Mouse (Mus musculus) Patski (cell line): Measurements from ENCODE around the gene Gm11639. TPM values are rescaled to one million over a fixed set of nuclear protein-coding genes. Genes with fewer than 3 reads are reported as not detected.

Experiments used
- ATAC-seq: fragments of 100-300 bp; one replicate; pipeline ENCODE4 v1.8.0; 2021
- CTCF ChIA-PET: fragments of 350-600 bp; sonication (Branson Sonifier 250); formaldehyde crosslinking; loops from one replicate; lab custom pipeline; 2022; ENCODE audit warnings: inconsistent platforms; lab: Charles Lee
- POLR2A ChIA-PET: fragments of 350-600 bp; sonication (Branson Sonifier 250); formaldehyde crosslinking; loops from one replicate; lab custom pipeline; 2022; ENCODE audit warnings: antibody characterized with exemption, inconsistent platforms; lab: Charles Lee
- DNase-seq: peaks from one replicate; pipeline ENCODE4 v3.0.0-alpha.2; 2011; ENCODE audit warnings: low read depth, low spot score
- H3K27me3 ChIP-seq: fragments of 371-371 bp; one replicate; pipeline ENCODE4 v1.5.1; 2021
- CTCF ChIP-seq: fragments of 100-300 bp; IDR thresholded peaks from one replicate; pipeline ENCODE4 v1.5.1; 2021
- in situ Hi-C: fragments of 300-500 bp; cut with MboI; formaldehyde crosslinking; loops from 3 replicates; pipeline ENCODE4 v1.11.1; 2018; ENCODE audit warnings: low pct_unique_long_range_greater_than_20kb, mixed read lengths
- polyA plus RNA-seq: library from polyadenylated mRNA; unstranded; gene quantifications from one replicate; pipeline ENCODE4 v1.2.3, GENCODE M21; 2021

Gm11639 gene
- 0.04 TPM for polyA plus RNA-seq

GRCm38 (mm10) chr11:104685548-104685947 lies at the start of gene Gm11639:
TSS of gene Gm11639 (plus strand) at chr11:104685707.
- POLR2A ChIA-PET = no interaction called here
- no peak for TF ChIP-seq CTCF
- ATAC-seq (no peak), DNase-seq (no peak)
- in situ Hi-C loops = no loop called here
- CTCF ChIA-PET = no interaction called here
- H3K27me3 ChIP-seq = no peaks in the 10 kb centered on the region

- POLR2A ChIA-PET = interaction anchor here (1.0 kb wide), 1 partner anchor 12 kb away, joined by 3 read pairs; no protein-coding TSS in a partner anchor
- TF ChIP-seq CTCF = no peak
Observed at GRCm38 (mm10) chr11:104637010-104637409, 48.5 kb upstream of the Gm11639 start.

DNA sequence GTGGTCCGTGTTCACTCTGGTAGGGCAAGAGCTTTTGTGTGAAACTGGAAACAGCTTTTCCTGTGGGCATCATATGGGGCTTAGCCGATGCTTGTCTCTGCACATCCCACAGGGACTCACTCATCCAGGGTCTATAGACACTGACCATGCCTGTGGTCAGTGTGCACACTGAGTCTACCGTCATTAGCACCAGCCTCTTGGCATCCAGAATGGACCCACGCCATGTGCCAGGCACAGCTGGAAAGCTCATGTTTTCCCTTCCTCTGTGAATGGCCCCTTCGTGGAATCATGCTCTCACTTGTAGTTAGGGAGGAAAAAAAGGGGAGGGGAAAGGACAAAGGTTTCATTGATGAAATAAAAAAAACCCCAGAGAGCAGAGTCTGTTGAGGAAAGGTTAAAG lies 47.5 kb upstream of the Gm11639 start:
- TF ChIP-seq CTCF = no peak
- H3K27me3 ChIP-seq = no peaks in the 10 kb centered on the region
- no peak for ATAC-seq
- in situ Hi-C loops = no loop called here
- CTCF ChIA-PET = interaction anchor here (1.0 to 1.3 kb wide), 2 partner anchors 10 to 26 kb away, joined by 3 to 4 read pairs; no protein-coding TSS in a partner anchor
- POLR2A ChIA-PET = no interaction called here
- DNase-seq = no peak

More at GRCm38 (mm10) chr11:104637010-104637409, 48.5 kb upstream of the Gm11639 start:
- CTCF ChIA-PET = no interaction called here
- H3K27me3 ChIP-seq = no peaks in the 10 kb centered on the region
- no peak for DNase-seq
- in situ Hi-C loops = no loop called here
- no peak for ATAC-seq

GRCm38 (mm10) chr11:104638906-104639305 lies 46.6 kb upstream of the Gm11639 start:
- POLR2A ChIA-PET = interaction anchor here (0.5 to 1.5 kb wide), 4 partner anchors 17 to 272 kb away, joined by 3 to 5 read pairs (median 4); no protein-coding TSS in a partner anchor
- CTCF ChIA-PET = interaction anchor here (1.0 to 1.3 kb wide), 4 partner anchors 11 to 49 kb away, joined by 3 to 6 read pairs (median 5); no protein-coding TSS in a partner anchor
- DNase-seq (no peak), ATAC-seq (peak; percentile 71)
- no peaks in the 10 kb centered on the region for H3K27me3 ChIP-seq
- no peak for TF ChIP-seq CTCF
- in situ Hi-C loops = no loop called here

DNA sequence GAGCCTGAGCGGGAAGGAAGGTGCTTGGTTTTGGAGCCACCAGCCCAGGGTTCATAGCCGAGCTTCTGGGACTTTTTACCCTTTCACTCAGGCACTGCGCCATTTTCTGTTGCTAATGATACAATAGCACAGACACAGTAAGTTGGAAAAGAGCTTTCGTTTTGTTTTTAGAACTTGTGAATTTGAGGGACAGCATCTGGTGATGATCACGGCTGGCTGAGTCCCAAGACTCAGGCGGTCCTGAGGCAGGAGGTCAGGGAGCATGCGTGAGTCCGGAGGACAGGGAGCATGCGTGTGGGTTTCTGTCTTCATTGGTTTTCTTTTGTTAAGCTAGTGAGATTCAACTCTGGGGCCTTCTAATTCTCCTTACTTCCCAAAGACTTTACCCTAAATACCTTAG lies 45.9 kb upstream of the Gm11639 start:
- no peak for DNase-seq
- in situ Hi-C loops = no loop called here
- no peaks in the 10 kb centered on the region for H3K27me3 ChIP-seq
- ChIA-PET POLR2A (interaction anchor here (0.5 to 1.5 kb wide), 2 partner anchors 16 to 24 kb away, joined by 3 to 5 read pairs; no protein-coding TSS in a partner anchor), CTCF (interaction anchor here (1.2 to 1.3 kb wide), 2 partner anchors 21 to 50 kb away, joined by 6 read pairs; no protein-coding TSS in a partner anchor)
- TF ChIP-seq CTCF = no peak
- no peak for ATAC-seq

DNA sequence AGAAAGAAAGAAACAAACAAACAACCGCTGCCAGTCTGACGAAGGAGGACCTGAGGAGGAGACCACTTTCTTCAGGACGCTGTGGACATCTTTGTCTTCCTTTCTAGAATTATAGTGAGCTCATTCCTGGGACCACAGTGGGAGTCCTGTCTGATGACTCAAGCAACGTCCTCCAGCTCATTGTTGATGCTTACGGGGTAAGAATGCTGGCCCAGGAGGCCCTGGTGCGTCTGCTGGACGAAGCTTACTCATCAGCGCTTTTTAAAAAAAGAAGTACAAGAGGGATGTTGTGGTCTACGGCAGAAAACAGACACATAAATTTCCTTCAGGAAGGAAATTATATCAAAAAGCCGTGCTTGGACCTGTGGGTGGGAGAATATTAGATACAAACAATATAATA lies 44.6 kb upstream of the Gm11639 start:
- no peak for DNase-seq
- CTCF ChIA-PET = interaction anchor here (1.0 to 1.6 kb wide), 5 partner anchors 14 to 51 kb away, joined by 3 to 4 read pairs (median 4); no protein-coding TSS in a partner anchor
- no peak for ATAC-seq
- no peak for TF ChIP-seq CTCF
- POLR2A ChIA-PET = no interaction called here
- H3K27me3 ChIP-seq = no peaks in the 10 kb centered on the region
- in situ Hi-C loops = no loop called here

GRCm38 (mm10) chr11:104643236-104643635 lies 42.3 kb upstream of the Gm11639 start:
- no peak for TF ChIP-seq CTCF
- no peak for DNase-seq
- H3K27me3 ChIP-seq = no peaks in the 10 kb centered on the region
- in situ Hi-C loops = no loop called here
- ChIA-PET CTCF (no interaction called here), POLR2A (no interaction called here)
- ATAC-seq = no peak

GRCm38 (mm10) chr11:104645402-104645801 lies 40.1 kb upstream of the Gm11639 start:
- no peaks in the 10 kb centered on the region for H3K27me3 ChIP-seq
- ATAC-seq = no peak

DNA sequence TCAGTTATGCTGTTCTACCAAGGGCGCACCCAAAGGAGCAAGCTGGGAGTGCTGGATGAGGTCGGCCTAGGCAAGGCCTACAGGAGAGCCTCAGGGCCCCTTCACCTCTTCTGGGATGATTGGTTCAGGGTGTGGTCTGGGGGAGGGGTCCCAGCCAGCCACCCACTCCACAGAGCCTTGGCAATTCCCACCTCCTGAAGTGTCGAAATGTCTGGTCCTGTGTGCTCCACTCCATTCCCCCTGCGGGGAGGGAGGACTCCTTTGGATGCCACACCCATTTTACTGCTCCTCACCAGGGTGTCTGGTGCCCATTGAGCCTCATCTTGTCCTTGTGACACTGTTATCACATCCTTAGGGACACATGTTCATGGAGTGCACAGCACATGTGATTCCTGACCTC lies 39.3 kb upstream of the Gm11639 start:
- H3K27me3 ChIP-seq = no peaks in the 10 kb centered on the region
- ChIA-PET CTCF (interaction anchor here (0.9 to 2.5 kb wide), 3 partner anchors 10 to 56 kb away, joined by 3 to 9 read pairs (median 8); no protein-coding TSS in a partner anchor), POLR2A (no interaction called here)
- DNase-seq (no peak), ATAC-seq (no peak)
- in situ Hi-C loops = no loop called here
- TF ChIP-seq CTCF = no peak

More at GRCm38 (mm10) chr11:104645402-104645801, 40.1 kb upstream of the Gm11639 start:
- no peak for DNase-seq
- in situ Hi-C loops = no loop called here
- POLR2A ChIA-PET = no interaction called here
- no peak for TF ChIP-seq CTCF
- CTCF ChIA-PET = interaction anchor here (0.9 to 2.5 kb wide), 4 partner anchors 9 to 55 kb away, joined by 3 to 9 read pairs (median 6); no protein-coding TSS in a partner anchor

- H3K27me3 ChIP-seq = no peaks in the 10 kb centered on the region
- ATAC-seq = no peak
- DNase-seq = no peak
- TF ChIP-seq CTCF = no peak
- in situ Hi-C loops = no loop called here
- POLR2A ChIA-PET = no interaction called here
- CTCF ChIA-PET = interaction anchor here (0.9 to 2.5 kb wide), 2 partner anchors 11 to 56 kb away, joined by 3 to 9 read pairs; no protein-coding TSS in a partner anchor
Observed at GRCm38 (mm10) chr11:104646611-104647010, 38.9 kb upstream of the Gm11639 start.

- no peak for DNase-seq
- ChIA-PET CTCF (interaction anchor here (1.1 to 2.0 kb wide), 2 partner anchors 16 to 38 kb away, joined by 4 to 5 read pairs; no protein-coding TSS in a partner anchor), POLR2A (no interaction called here)
- no peak for ATAC-seq
- H3K27me3 ChIP-seq = no peaks in the 10 kb centered on the region
- TF ChIP-seq CTCF = no peak
- in situ Hi-C loops = no loop called here
Observed at GRCm38 (mm10) chr11:104647188-104647867, 38.2 kb upstream of the Gm11639 start.
